Mouse (Mus musculus): ENCODE results near the gene Ippk. TPM values are rescaled to one million over a fixed set of nuclear protein-coding genes. Genes with fewer than 3 reads are reported as not detected.

The Ippk gene
- polyA plus RNA-seq, 1 experiment from 2014 or later: 14.0 TPM

DNA sequence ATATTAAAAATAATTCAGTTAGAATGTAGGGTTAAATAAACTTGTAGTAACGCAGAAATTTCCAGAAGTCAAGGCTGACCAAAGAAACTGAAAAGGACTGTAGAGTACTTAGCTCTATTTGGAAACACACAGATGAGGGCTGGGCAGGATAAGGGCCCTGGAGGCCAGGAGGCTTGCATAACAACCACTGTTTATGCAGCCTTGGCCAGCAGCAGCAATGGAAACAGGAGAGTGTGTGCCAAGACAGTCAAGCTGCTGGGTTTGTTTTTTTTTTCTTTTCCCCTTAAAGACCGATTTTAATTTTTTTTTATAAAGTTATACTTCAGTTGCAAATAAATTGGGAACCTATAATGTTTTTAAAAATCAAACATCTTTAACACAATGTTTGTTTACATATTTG lies 59.0 kb downstream of the Ippk start:
- no peak overlapping the region for H3K9ac ChIP-seq
- no peaks in the 10 kb centered on the region for H3K27me3 ChIP-seq (replicated peaks)
- H3K4me1 ChIP-seq (replicated peaks): peaks cover 8% of the 10 kb centered on the region
- peak; percentile 82; the same call in 1 of the 2 replicates for ATAC-seq (ENCODE audit: insufficient number of reproducible peaks, low FRiP score)
- no peak overlapping the region for H3K4me3 ChIP-seq
- H3K4me2 ChIP-seq: no peak overlapping the region
- H3K36me3 ChIP-seq: no peaks in the 10 kb centered on the region
- H3K9me3 ChIP-seq (replicated peaks): no peaks in the 10 kb centered on the region
- H3K27ac ChIP-seq (ENCODE audit: poor library complexity, severe bottlenecking): no peak overlapping the region
- WGBS: 53% methylated on average over 2 of the region's 2 CpGs

- no peak for ATAC-seq (ENCODE audit: insufficient number of reproducible peaks, low FRiP score)
Measured at GRCm38 (mm10) chr13:49480551-49480950, 59.5 kb downstream of the Ippk start.

DNA sequence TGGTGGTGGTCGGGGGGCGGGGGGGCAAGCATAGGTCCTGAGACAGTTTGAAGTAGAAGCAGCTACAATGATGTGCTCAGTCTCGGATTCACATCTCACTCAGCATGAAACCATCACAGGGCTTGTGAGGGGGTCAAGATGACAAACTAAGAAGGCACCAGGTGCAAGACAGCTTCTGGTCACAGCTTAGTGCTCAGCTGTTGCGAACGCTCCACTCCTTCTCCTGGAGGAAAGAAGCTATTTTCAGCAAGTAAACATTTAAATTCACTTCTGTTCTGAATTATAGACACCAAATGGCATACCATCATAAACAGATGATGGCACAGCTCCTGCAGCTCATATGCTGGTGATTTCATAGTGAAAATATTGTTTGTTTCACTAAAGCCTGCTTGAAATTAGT lies 64.3 kb downstream of the Ippk start:
- Histone ChIP-seq H3K4me2 (no peak overlapping the region), H3K27me3 (replicated peaks) (no peaks in the 10 kb centered on the region), H3K4me1 (replicated peaks) (peaks cover 2% of the 10 kb centered on the region), H3K9me3 (replicated peaks) (no peaks in the 10 kb centered on the region), H3K9ac (no peak overlapping the region), H3K4me3 (no peak overlapping the region), H3K36me3 (no peaks in the 10 kb centered on the region), H3K27ac (ENCODE audit: poor library complexity, severe bottlenecking) (no peak overlapping the region)
- WGBS: 93% methylated on average over 5 of the region's 5 CpGs
- ATAC-seq (ENCODE audit: insufficient number of reproducible peaks, low FRiP score): no peak

More at GRCm38 (mm10) chr13:49480551-49480950, 59.5 kb downstream of the Ippk start:
- no peaks in the 10 kb centered on the region for H3K36me3 ChIP-seq
- H3K4me2 ChIP-seq: no peak overlapping the region
- H3K27ac ChIP-seq (ENCODE audit: poor library complexity, severe bottlenecking): peak overlapping the region; percentile 76
- H3K9me3 ChIP-seq (replicated peaks): no peaks in the 10 kb centered on the region
- no peak overlapping the region for H3K4me3 ChIP-seq
- WGBS: 57% methylated on average over 5 of the region's 5 CpGs
- no peaks in the 10 kb centered on the region for H3K27me3 ChIP-seq (replicated peaks)
- H3K4me1 ChIP-seq (replicated peaks): peaks cover 8% of the 10 kb centered on the region
- no peak overlapping the region for H3K9ac ChIP-seq

DNA sequence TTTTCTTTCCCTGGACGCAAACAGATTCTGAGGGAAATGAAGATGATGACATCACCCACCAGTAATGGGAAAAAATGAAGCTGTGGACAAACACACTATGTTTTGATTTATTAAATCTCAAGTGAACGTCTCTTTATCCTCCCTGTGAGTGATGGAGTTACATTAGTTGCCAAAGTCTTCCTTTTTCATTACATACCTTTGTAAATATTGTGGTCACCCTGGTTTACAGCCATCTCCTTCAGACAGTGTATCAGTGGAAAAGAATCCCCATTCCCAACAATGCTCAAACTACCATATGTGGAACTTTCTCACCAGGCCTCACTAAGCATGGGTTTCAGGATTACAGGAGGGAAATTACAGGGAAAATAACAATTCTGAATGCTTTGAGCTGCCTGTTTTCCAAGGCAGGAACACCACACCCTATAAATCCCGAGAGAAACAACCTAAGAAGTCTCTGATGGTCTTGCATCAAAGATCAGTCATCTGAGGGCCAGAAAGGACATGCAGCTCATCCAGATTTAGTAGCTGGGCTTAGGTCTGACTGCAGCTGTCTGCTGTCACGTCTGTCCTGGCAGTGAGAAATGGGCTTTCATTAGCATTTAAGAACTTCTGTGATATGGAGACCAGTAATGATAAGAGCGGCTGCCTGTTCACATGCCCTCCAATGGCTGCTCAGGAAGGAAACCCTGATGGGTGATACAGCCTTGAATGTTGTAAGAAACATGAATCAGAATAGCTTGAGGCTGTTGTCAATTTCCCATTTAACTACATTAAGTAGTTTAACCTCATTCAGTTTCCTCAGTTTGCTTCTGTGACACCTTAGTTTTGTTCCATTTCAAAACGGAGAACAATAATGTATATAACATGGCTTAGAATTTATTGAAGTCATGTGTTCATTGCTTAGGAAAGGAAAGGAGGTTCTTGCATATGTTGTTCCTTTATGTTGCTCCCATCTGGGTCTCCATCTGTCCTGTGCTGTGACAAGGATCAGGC lies 71.6 kb downstream of the Ippk start, which contains the start of gene Tes3-ps:
Tes3-ps (plus strand) TSS at position 943 of the 993 bp plus-strand sequence.
- Histone ChIP-seq H3K36me3 (no peaks in the 10 kb centered on the region), H3K4me1 (replicated peaks) (peaks cover 14% of the 10 kb centered on the region), H3K9me3 (replicated peaks) (no peaks in the 10 kb centered on the region), H3K4me3 (no peak within 1 kb of the TSS), H3K27me3 (replicated peaks) (no peaks in the 10 kb centered on the region), H3K4me2 (no peak within 1 kb of the TSS; the same call in 1 of the 2 replicates), H3K9ac (no peak within 1 kb of the TSS), H3K27ac (ENCODE audit: poor library complexity, severe bottlenecking) (peak within 1 kb of the TSS; percentile 53)
- no peak for ATAC-seq (ENCODE audit: insufficient number of reproducible peaks, low FRiP score)
- WGBS: 43% methylated on average over 6 of the region's 6 CpGs

DNA sequence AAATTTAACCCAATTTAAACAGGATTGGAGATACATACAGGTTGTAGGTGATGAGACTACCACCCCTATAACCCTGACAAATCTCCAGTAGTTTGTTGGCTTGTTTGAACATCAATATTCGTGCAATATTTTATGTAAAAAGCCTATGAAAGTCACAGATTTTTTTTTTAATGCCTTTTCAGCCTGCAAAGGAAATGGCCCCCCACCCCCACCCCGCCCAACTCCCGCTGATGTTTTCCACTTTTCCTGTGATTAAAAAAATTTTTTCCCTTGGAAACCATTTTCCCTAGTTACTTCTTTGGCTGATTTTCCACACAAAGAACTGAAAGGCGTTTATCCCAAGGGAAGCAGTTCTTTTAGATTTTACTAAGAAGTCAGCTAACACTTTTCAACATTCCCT lies 83.5 kb downstream of the Ippk start, which contains the start of gene Ecm2:
Ecm2 (plus strand) TSS at position 301 of the 400 bp plus-strand sequence.
- no peak within 1 kb of the TSS for H3K27ac ChIP-seq (ENCODE audit: poor library complexity, severe bottlenecking)
- H3K4me2 ChIP-seq: no peak within 1 kb of the TSS
- WGBS: 63% methylated on average over 4 of the region's 4 CpGs
- H3K4me1 ChIP-seq (replicated peaks): 0 out of 2 replicates have a peak, but pooled peaks cover 4% of the 10 kb centered on the region
- H3K9me3 ChIP-seq (replicated peaks): 0 out of 2 replicates have a peak, but pooled peaks cover 2% of the 10 kb centered on the region
- H3K36me3 ChIP-seq: no peaks in the 10 kb centered on the region
- H3K9ac ChIP-seq: no peak within 1 kb of the TSS
- ATAC-seq (ENCODE audit: insufficient number of reproducible peaks, low FRiP score): no peak
- H3K4me3 ChIP-seq: no peak within 1 kb of the TSS
- no peaks in the 10 kb centered on the region for H3K27me3 ChIP-seq (replicated peaks)

GRCm38 (mm10) chr13:49505776-49506175 lies 84.7 kb downstream of the Ippk start:
- no peaks in the 10 kb centered on the region for H3K36me3 ChIP-seq
- no peak overlapping the region for H3K9ac ChIP-seq
- no peaks in the 10 kb centered on the region for H3K27me3 ChIP-seq (replicated peaks)
- WGBS: 74% methylated on average over 4 of the region's 4 CpGs
- H3K9me3 ChIP-seq (replicated peaks): no peaks in the 10 kb centered on the region
- H3K4me1 ChIP-seq (replicated peaks): 0 out of 2 replicates have a peak, but pooled peaks cover 4% of the 10 kb centered on the region
- H3K4me2 ChIP-seq: no peak overlapping the region
- ATAC-seq (ENCODE audit: insufficient number of reproducible peaks, low FRiP score): no peak
- H3K27ac ChIP-seq (ENCODE audit: poor library complexity, severe bottlenecking): no peak overlapping the region
- H3K4me3 ChIP-seq: no peak overlapping the region

- H3K27me3 ChIP-seq (replicated peaks): no peaks in the 10 kb centered on the region
- no peak overlapping the region for H3K4me2 ChIP-seq
- H3K4me3 ChIP-seq: no peak overlapping the region
- no peaks in the 10 kb centered on the region for H3K9me3 ChIP-seq (replicated peaks)
- 0 out of 2 replicates have a peak, but pooled peaks cover 4% of the 10 kb centered on the region for H3K4me1 ChIP-seq (replicated peaks)
- no peak overlapping the region for H3K27ac ChIP-seq (ENCODE audit: poor library complexity, severe bottlenecking)
- no peak for ATAC-seq (ENCODE audit: insufficient number of reproducible peaks, low FRiP score)
- H3K9ac ChIP-seq: no peak overlapping the region
- WGBS: 40% methylated on average over 3 of the region's 3 CpGs
- no peaks in the 10 kb centered on the region for H3K36me3 ChIP-seq
Measured at GRCm38 (mm10) chr13:49507176-49507575, 86.1 kb downstream of the Ippk start.

Other genes starting within 250 kb of the Ippk start
- gene Ninj1, start 233.8 kb upstream of the Ippk start, polyA plus RNA-seq (2016; fragmentation: Nextera tagmentation; extraction: Ambion mirVana): 51.0 and 55.8 TPM in 2 replicates
- gene Card19, start 205.2 kb upstream of the Ippk start, polyA plus RNA-seq (2016; fragmentation: Nextera tagmentation; extraction: Ambion mirVana): 76.4 and 81.2 TPM in 2 replicates
- 0.63 and 0.80 TPM in 2 replicates for gene Susd3, start 172.5 kb upstream of the Ippk start, polyA plus RNA-seq (2016; fragmentation: Nextera tagmentation; extraction: Ambion mirVana)
- 0.13 and 0.15 TPM in 2 replicates for gene Fgd3, start 100.9 kb upstream of the Ippk start, polyA plus RNA-seq (2016; fragmentation: Nextera tagmentation; extraction: Ambion mirVana)
- 53.5 and 54.0 TPM in 2 replicates for gene Bicd2, start 79.7 kb upstream of the Ippk start, polyA plus RNA-seq (2016; fragmentation: Nextera tagmentation; extraction: Ambion mirVana)
- gene Tes3-ps, start 72.1 kb downstream of the Ippk start, polyA plus RNA-seq (2016; fragmentation: Nextera tagmentation; extraction: Ambion mirVana): 0.88 and 0.92 TPM in 2 replicates
- gene Ecm2, start 83.6 kb downstream of the Ippk start, polyA plus RNA-seq (2016; fragmentation: Nextera tagmentation; extraction: Ambion mirVana): 2.0 and 2.4 TPM in 2 replicates
- 2.5 and 3.7 TPM in 2 replicates for gene Aspn, start 123.2 kb downstream of the Ippk start, polyA plus RNA-seq (2016; fragmentation: Nextera tagmentation; extraction: Ambion mirVana)
- gene Omd, start 161.2 kb downstream of the Ippk start, polyA plus RNA-seq (2016; fragmentation: Nextera tagmentation; extraction: Ambion mirVana): 0.24 and 0.43 TPM in 2 replicates
- 10.3 and 10.6 TPM in 2 replicates for gene Ogn, start 186.8 kb downstream of the Ippk start, polyA plus RNA-seq (2016; fragmentation: Nextera tagmentation; extraction: Ambion mirVana)
- 26.4 and 27.9 TPM in 2 replicates for gene Cenpp, start 231.5 kb downstream of the Ippk start, polyA plus RNA-seq (2016; fragmentation: Nextera tagmentation; extraction: Ambion mirVana)
- gene Nol8, start 231.8 kb downstream of the Ippk start, polyA plus RNA-seq (2016; fragmentation: Nextera tagmentation; extraction: Ambion mirVana): 14.4 and 16.3 TPM in 2 replicates